Mouse (Mus musculus) ES-Bruce4 (cell line): Measurements from ENCODE around the gene Fgfr2.

ENCODE experiments used
- CTCF ChIP-seq: IDR thresholded peaks from one replicate; pipeline ENCODE4 v1.8.1; 2011; ENCODE audit warnings: low read depth, low read length
- EP300 ChIP-seq: IDR thresholded peaks from 2 replicates; pipeline ENCODE4 v1.6.1; 2011; ENCODE audit warnings: low read depth, low read length; ENCODE audit not compliant: insufficient read depth
- POLR2A ChIP-seq: IDR thresholded peaks from one replicate; pipeline ENCODE4 v1.8.1; 2011; ENCODE audit warnings: low read length; ENCODE audit not compliant: insufficient read depth

GRCm38 (mm10) chr7:130269124-130269867 is 2853.9 kb downstream of the Fgfr2 start:
- TF ChIP-seq CTCF (no peak), POLR2A (no peak), EP300 (no peak)
